Mouse (Mus musculus): ENCODE results near the gene Slc25a23.

DNA sequence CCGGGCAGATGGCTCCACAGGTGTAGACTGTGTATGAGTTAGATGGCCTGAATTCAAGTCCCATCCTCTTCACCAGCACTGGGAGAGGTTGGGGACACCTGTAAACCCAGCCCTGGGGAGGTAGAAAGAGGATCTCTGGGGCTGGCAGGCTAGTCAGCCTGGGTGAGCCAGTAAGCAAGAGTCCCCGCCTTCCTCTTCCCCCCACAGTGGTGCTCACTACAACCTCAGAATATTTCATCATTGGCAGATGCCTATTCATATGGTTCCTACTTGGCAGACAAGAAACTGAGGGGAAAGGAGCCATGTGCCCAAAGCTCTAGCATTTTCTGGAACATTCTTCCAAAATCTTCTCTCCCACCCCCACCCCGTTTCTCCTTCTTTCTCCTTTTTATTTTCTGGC lies 10.8 kb downstream of the Slc25a23 start:
- TF ChIP-seq CTCF (IDR thresholded peaks at IDR 0.05; ENCODE audit: low read depth) (no peak), EP300 (IDR thresholded peaks at IDR 0.05; ENCODE audit: low read depth) (no peak)
